Mouse (Mus musculus): ENCODE data around the gene Strc.
A peak's percentile ranks its signal among the peaks of the same experiment; 100 is the strongest.
"Not testable (repeated sequence)": the region's sequence is repeated elsewhere in the genome, so short reads cannot be mapped to it uniquely, and the experiment has no call there.

Gene Strc

DNA sequence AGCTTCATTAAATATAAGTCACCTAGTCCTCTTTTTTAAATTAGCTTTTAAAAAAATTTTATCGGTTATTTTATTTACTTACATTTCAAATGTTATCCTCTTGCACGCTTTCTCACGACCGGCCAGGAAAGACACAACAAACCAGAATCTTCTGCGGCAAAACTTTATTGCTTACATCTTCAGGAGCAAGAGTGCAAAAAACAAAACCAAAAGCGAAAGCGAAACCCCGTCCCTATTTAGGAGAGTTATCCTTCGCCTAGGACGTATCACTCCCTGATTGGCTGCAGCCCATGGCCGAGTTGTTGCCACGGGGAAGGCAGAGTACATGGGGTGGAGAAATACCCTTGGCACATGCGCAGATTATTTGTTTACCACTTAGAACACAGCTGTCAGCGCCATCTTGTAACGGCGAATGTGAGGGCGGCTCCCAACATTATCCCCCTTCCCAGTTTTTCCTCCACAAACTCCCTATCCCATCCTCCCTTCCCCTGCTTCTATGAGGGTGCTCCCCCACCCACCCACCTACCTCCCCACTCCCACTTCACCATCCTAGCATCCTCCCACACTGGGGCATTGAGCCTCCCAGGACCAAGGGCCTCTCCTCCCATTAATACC, at the start of gene Strc:
Gene Strc, minus strand, starts transcription at position 208 of the 615 bp plus-strand sequence.
- not testable (repeated sequence) for DNase-seq (ENCODE audit: low read depth, low spot score)

DNA sequence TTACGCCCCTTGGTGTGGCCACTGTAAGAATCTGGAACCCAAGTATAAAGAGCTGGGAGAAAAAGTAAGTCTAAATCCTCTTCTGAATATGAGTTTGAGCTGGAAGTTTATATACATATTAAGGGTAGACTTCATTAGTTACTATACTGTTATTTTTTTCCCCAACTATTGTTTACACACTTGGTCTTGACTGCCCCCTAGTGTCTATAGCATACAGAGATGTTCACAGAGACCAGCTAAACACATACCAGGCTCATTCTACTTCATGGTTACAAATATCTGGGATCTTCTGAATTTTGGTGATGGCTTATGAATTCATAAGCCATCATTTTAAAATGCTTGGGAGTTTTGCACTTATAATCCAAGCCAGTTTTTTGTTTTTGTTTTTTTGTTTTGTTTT, 47.9 kb upstream of the Strc start:
- DNase-seq (ENCODE audit: low read depth, low spot score) = no peak

- DNase-seq (ENCODE audit: low read depth, low spot score) = no peak
Measured at GRCm38 (mm10) chr2:121425890-121426289, 38.9 kb upstream of the Strc start.

DNA sequence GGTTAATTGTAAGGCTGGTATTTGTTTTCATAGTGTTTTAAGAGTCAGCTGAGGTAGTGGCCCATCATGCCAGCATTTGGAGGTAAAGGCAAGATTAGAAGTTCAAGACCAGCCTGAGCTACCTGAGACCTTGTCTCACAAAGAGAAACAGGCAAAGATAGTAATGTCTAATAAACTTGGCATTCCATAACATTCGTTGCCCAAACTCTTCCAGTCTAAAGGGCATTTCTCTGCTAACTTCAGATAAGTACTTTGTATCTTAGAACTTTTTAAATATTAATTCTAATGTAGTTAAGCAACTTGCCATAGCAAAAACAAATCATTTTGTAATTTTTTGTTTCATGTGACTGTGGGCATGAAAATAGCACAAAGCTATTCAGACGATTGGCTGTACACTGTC, 36.2 kb upstream of the Strc start:
- DNase-seq (ENCODE audit: low read depth, low spot score) = no peak

DNA sequence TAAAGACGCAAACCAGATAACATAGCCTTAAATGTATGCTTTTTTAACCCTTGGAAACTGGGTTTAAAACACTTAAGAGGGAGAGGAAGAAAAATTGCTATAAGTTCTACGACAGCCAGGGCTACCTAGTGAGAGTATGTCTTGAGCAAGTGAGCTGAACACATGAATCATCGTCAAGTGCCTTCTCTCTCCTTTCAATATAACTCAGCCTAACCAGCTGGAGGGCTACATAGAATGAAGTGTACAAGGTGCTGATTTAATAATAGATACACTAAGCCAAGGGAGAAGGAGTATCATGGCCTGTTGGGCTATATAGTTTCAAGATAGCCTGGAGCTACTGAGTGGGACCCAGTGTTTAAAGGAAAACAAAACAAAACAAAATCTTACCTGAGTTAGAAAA, 31.5 kb upstream of the Strc start:
- DNase-seq (ENCODE audit: low read depth, low spot score) = no peak

GRCm38 (mm10) chr2:121416356-121416755, 29.4 kb upstream of the Strc start:
- DNase-seq (ENCODE audit: low read depth, low spot score) = no peak

GRCm38 (mm10) chr2:121415591-121415990, 28.6 kb upstream of the Strc start:
- no peak for DNase-seq (ENCODE audit: low read depth, low spot score)

GRCm38 (mm10) chr2:121415103-121415502, 28.1 kb upstream of the Strc start:
- DNase-seq (ENCODE audit: low read depth, low spot score) = no peak

- DNase-seq (ENCODE audit: low read depth, low spot score) = peak; percentile 25
Measured at GRCm38 (mm10) chr2:121414139-121414685, 27.2 kb upstream of the Strc start.

DNA sequence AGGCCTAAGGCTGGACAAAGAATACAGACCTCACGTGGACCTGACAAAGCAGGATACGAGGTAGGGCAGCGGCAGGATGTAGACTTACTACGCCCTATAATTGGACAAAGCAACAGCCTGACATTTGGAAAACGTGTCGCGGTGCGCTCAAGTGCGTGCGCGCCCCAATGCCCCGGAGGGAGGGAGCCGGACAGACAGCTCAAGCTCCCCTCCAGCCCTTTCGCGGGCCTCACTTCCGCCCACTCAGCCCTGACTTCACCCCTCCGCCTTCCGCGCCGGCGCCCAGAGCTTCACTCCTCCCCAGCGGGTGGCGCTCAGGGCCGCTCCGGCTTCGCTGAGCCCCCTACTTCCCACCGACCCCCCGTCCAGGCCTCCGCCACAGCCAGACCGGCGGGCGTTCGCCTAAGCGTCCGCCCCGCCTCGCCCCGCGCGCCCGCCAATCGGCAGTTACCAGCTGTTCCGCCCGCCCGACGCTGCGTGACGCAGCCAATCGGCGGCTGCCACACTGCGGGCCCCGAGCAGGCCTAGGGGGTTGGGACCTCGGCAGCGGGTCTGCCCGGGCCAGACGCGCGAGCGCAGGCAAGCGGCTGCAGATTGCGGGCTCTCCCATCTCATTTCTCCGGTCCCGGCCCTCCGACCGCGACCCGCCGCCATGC, 26.5 kb upstream of the Strc start, which contains the start of the genes Pdia3 and Catsper2:
Gene Pdia3, plus strand, starts transcription at position 389 of the 656 bp plus-strand sequence.
Gene Catsper2, minus strand, starts transcription at position 406 of the 656 bp plus-strand sequence.
- DNase-seq (ENCODE audit: low read depth, low spot score) = peak; percentile 95

DNA sequence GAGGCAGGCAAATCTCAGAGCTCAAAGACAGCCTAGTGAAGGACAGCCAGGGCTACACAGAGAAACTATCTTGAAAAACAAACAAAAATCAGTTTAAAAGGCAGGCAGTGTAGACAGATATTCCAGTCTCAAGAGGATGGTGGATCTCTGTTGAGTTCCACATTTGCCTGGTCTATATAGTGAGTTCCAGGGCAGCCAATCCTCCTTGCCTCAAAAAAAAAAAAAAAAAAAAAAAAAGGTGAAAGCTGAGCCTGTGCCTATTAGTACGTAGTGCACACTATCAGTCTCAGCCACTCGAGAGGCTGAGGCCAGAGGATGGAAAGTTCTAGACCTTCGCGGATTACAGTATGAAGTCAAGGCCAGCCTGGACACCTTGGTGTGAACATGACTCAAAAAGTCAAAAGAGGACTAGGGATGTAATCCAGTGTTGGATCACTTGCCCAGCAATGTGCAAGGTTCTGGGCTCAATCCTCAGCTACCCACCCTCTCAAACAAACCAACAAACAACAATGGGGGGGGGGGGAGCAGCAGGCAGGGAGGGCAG, 25.9 kb upstream of the Strc start:
- peak; percentile 30 for DNase-seq (ENCODE audit: low read depth, low spot score)

- DNase-seq (ENCODE audit: low read depth, low spot score) = peak; percentile 8
Measured at GRCm38 (mm10) chr2:121408160-121408559, 21.2 kb upstream of the Strc start.

- DNase-seq (ENCODE audit: low read depth, low spot score) = no peak
Measured at GRCm38 (mm10) chr2:121403296-121403695, 16.3 kb upstream of the Strc start.

DNA sequence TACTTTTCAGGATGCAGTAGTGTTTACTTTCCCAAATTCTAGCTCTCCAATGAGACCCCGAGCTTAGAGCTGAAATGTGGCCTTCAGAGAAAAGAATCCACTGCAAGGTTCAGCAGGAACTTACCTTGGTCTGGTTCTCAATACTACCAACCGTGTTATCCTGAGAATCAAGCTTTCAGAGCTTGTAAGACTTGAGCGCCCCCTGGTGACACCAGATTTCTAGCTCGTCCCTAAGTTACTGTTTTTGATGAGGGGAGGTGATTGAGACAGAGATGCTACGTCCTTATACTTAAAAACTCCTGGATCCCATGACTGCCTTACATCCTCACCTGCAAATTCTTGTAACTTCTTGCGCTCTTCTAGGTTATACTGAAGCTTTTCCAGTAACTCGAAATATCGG, 9.7 kb upstream of the Strc start:
- DNase-seq (ENCODE audit: low read depth, low spot score) = peak; percentile 36

GRCm38 (mm10) chr2:121374766-121375165, 12.2 kb downstream of the Strc start:
- no peak for DNase-seq (ENCODE audit: low read depth, low spot score)

GRCm38 (mm10) chr2:121372266-121372665, 14.7 kb downstream of the Strc start:
- DNase-seq (ENCODE audit: low read depth, low spot score) = no peak

GRCm38 (mm10) chr2:121370921-121371320, 16.0 kb downstream of the Strc start:
- no peak for DNase-seq (ENCODE audit: low read depth, low spot score)

DNA sequence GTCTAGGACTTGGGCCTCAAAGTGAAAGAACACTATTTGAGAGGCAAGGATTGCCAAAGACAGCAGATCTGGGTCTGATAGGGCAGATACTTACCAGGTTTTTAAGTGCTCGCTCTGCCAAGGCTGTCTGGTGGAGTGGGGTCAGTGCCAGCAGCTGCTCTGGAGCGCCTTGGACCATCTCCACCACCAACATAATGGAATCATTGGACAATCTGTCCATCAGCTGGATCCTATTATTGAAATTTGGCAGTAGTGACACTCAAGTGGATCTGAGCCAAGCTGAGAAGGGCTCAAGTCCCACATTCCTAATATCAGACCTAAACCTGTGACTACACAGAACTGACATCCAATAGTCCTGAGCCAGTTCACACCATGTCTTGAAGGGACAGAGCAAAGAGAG, 18.1 kb downstream of the Strc start:
- peak; percentile 16 for DNase-seq (ENCODE audit: low read depth, low spot score)

- no peak for DNase-seq (ENCODE audit: low read depth, low spot score)
Measured at GRCm38 (mm10) chr2:121363656-121364055, 23.3 kb downstream of the Strc start.

- no peak for DNase-seq (ENCODE audit: low read depth, low spot score)
Measured at GRCm38 (mm10) chr2:121359461-121359860, 27.5 kb downstream of the Strc start.

DNA sequence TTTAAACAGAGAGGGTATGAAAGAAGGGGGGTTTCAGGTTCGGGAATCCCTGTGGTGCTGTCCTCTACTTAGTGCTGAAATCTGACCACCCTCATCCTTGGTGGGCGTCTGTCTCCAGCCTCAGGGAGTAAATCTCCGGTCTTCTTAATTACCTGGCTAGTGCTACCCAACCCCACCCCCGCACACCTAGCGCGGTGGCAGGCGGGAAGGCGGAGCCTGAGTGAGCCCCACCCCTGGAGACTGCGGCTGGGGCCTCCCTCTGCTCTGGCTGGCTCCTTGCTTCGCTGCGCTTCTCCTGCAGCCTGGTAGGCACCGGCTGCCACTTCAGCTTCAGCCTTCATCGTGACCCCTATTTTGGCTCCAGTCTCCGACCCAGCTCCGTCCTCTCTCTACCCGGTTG, 28.6 kb downstream of the Strc start:
- no peak for DNase-seq (ENCODE audit: low read depth, low spot score)

- no peak for DNase-seq (ENCODE audit: low read depth, low spot score)
Measured at GRCm38 (mm10) chr2:121357961-121358360, 29.0 kb downstream of the Strc start.

DNA sequence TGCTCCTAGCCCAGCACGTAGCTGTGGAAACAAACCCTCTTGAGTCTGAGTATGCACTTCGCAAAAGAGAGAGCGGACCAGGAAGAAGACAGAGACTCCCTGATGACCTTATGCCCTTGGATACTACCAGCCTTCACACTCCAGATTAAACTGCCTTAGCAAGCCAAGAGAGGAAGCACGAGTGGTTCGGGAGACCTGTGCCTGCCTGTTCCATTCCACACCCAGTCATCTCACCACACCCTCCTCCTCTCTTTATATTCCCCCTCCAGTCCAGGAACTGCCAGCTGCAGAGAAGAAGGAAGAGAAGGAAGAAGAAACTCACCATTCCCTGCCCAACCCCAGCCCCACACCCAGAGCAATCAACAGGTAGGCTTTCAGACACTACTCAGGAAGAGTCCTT, 29.5 kb downstream of the Strc start, which contains the start of gene Ckmt1:
Gene Ckmt1, plus strand, starts transcription at position 221 of the 400 bp plus-strand sequence.
- no peak for DNase-seq (ENCODE audit: low read depth, low spot score)
